Comparison of ENCODE assay signal across 16 mouse cellular contexts in genomic region chr6:64581338-64581737, GRCm38 (mm10).
"Had no signal": no experiment of that assay in that cellular context is flagged by ENCODE, and none has a peak within 500 bp of the region (broad histone marks: within the 10 kb centered on the region; RNA-seq: fewer than 3 reads in every experiment).

No protein-coding gene starts in this region.

- H3K4me1 ChIP-seq: liver, embryonic 13.5 days; liver, embryonic 15.5 days; megakaryocyte, embryonic 14.5 days; midbrain, embryonic 13.5 days; midbrain, embryonic 15.5 days; neural tube, embryonic 12.5 days; stomach, embryonic 15.5 days had no signal

- DNase-seq: liver, embryonic 13.5 days; liver, postnatal 0 days; right cerebral cortex, postnatal 14 days; thymus, adult 2 months; thymus, postnatal 25 days; thymus, postnatal 4 days had no signal

- ATAC-seq: liver, postnatal 0 days; midbrain, embryonic 13.5 days; midbrain, embryonic 15.5 days had no signal

- H3K27ac ChIP-seq: liver, embryonic 13.5 days; liver, embryonic 15.5 days; macrophage; midbrain, embryonic 13.5 days; midbrain, embryonic 15.5 days; neural tube, embryonic 12.5 days; stomach, embryonic 15.5 days; stomach, postnatal 0 days had no signal

- H3K36me3 ChIP-seq: liver, embryonic 13.5 days; liver, embryonic 15.5 days; midbrain, embryonic 13.5 days; midbrain, embryonic 15.5 days; neural tube, embryonic 12.5 days; stomach, embryonic 15.5 days had no signal

- H3K4me3 ChIP-seq: liver, embryonic 13.5 days; liver, embryonic 15.5 days; megakaryocyte, embryonic 14.5 days; midbrain, embryonic 13.5 days; midbrain, embryonic 15.5 days; neural tube, embryonic 12.5 days; stomach, embryonic 15.5 days had no signal

- H3K4me2 ChIP-seq: liver, embryonic 11.5 days; liver, embryonic 13.5 days; liver, embryonic 15.5 days; midbrain, embryonic 11.5 days; midbrain, embryonic 13.5 days; midbrain, embryonic 15.5 days; neural tube, embryonic 12.5 days; stomach, embryonic 15.5 days had no signal

- H3K9me3 ChIP-seq: liver, embryonic 13.5 days; liver, embryonic 15.5 days; midbrain, embryonic 13.5 days; midbrain, embryonic 15.5 days; neural tube, embryonic 12.5 days; stomach, embryonic 15.5 days had no signal

- H3K27me3 ChIP-seq: liver, embryonic 13.5 days; liver, embryonic 15.5 days; megakaryocyte, embryonic 14.5 days; midbrain, embryonic 13.5 days; midbrain, embryonic 15.5 days; neural tube, embryonic 12.5 days; stomach, embryonic 15.5 days had no signal

- H3K9ac ChIP-seq: liver, embryonic 13.5 days; liver, embryonic 15.5 days; liver, postnatal 0 days; midbrain, embryonic 13.5 days; midbrain, embryonic 15.5 days; neural tube, embryonic 12.5 days; stomach, embryonic 15.5 days had no signal
